Mouse (Mus musculus) embryonic facial prominence, embryonic 11.5 days (tissue): ENCODE measurements around the gene BC035044. TPM values are rescaled to one million over a fixed set of nuclear protein-coding genes. Genes with fewer than 3 reads are reported as not detected.

ENCODE experiments used
- ATAC-seq: fragments of 200-750 bp; cut with Nextera tagmentation; replicated peaks from 2 replicates; pipeline ENCODE4 v1.8.0; 2017; ENCODE audit warnings: low read depth; ENCODE audit not compliant: insufficient number of reproducible peaks, low FRiP score, low TSS enrichment
- DNase-seq: peaks from one replicate; pipeline ENCODE4 v3.0.0-alpha.2; 2015; ENCODE audit warnings: low spot score
- H3K27ac ChIP-seq: fragments of 300-500 bp; sonication (generic); replicated peaks from 2 replicates; pipeline ENCODE4 v1.5.1; 2014; ENCODE audit warnings: mild to moderate bottlenecking, low read depth, low read length, control low read depth
- H3K27me3 ChIP-seq: fragments of 300-500 bp; sonication (generic); 2 replicates; pipeline ENCODE4 v1.6.1; 2014; ENCODE audit warnings: mild to moderate bottlenecking, low read length, moderate library complexity, mixed read lengths; ENCODE audit not compliant: control insufficient read depth, insufficient read depth
- H3K36me3 ChIP-seq: fragments of 300-500 bp; sonication (generic); replicated peaks from 2 replicates; pipeline ENCODE4 v1.6.1; 2014; ENCODE audit warnings: low read depth, mild to moderate bottlenecking, low read length, moderate library complexity, mixed read lengths; ENCODE audit not compliant: control insufficient read depth, insufficient read depth
- H3K4me1 ChIP-seq: fragments of 300-500 bp; sonication (generic); 2 replicates; pipeline ENCODE4 v1.6.1; 2014; ENCODE audit warnings: low read length, mixed read lengths; ENCODE audit not compliant: control insufficient read depth, insufficient read depth
- H3K4me2 ChIP-seq: fragments of 300-500 bp; sonication (generic); 2 replicates; pipeline ENCODE4 v1.6.1; 2014; ENCODE audit warnings: low read depth, mild to moderate bottlenecking, control low read depth, low read length, moderate library complexity
- H3K4me3 ChIP-seq: fragments of 300-500 bp; sonication (generic); 2 replicates; pipeline ENCODE4 v1.5.1; 2014; ENCODE audit warnings: low read depth, low read length, control low read depth
- H3K9ac ChIP-seq: fragments of 300-500 bp; sonication (generic); replicated peaks from 2 replicates; pipeline ENCODE4 v1.6.1; 2014; ENCODE audit warnings: mild to moderate bottlenecking, control low read depth, low read length
- H3K9me3 ChIP-seq: fragments of 300-500 bp; sonication (generic); replicated peaks from 2 replicates; pipeline ENCODE4 v1.6.1; 2016; ENCODE audit warnings: mild to moderate bottlenecking, low read length, inconsistent platforms, mixed read lengths; ENCODE audit not compliant: control insufficient read depth
- WGBS: fragments of 180-500 bp; shearing (Covaris S2); extraction: QIAGEN DNeasy Blood & Tissue Kit; methylation state at CpG from one replicate; pipeline ENCODE4 v1.1.7; 2014; 5-methylcytosine and 5-hydroxymethylcytosine counted together
- polyA plus RNA-seq: library from polyadenylated mRNA; unstranded; fragments of >200 nt; fragmentation: Nextera tagmentation; extraction: Ambion mirVana; gene quantifications from 2 replicates; pipeline ENCODE4 v1.2.1, GENCODE M21; 2014

The BC035044 gene
- polyA plus RNA-seq, 1 experiment from 2014 or later = 1.2 TPM

GRCm38 (mm10) chr6:128845998-128846542 lies 44.9 kb downstream of the BC035044 start:
- H3K4me1 ChIP-seq = 0 out of 2 replicates have a peak, but pooled peaks cover 2% of the 10 kb centered on the region
- no peaks in the 10 kb centered on the region for H3K27me3 ChIP-seq
- H3K9me3 ChIP-seq = no peaks in the 10 kb centered on the region
- no peak overlapping the region for H3K4me3 ChIP-seq
- H3K27ac ChIP-seq = no peak overlapping the region
- DNase-seq (no peak), ATAC-seq (no peak)
- H3K36me3 ChIP-seq = no peaks in the 10 kb centered on the region
- no peak overlapping the region for H3K4me2 ChIP-seq
- WGBS = 65% methylated on average over 6 of the region's 9 CpGs
- H3K9ac ChIP-seq = no peak overlapping the region

DNA sequence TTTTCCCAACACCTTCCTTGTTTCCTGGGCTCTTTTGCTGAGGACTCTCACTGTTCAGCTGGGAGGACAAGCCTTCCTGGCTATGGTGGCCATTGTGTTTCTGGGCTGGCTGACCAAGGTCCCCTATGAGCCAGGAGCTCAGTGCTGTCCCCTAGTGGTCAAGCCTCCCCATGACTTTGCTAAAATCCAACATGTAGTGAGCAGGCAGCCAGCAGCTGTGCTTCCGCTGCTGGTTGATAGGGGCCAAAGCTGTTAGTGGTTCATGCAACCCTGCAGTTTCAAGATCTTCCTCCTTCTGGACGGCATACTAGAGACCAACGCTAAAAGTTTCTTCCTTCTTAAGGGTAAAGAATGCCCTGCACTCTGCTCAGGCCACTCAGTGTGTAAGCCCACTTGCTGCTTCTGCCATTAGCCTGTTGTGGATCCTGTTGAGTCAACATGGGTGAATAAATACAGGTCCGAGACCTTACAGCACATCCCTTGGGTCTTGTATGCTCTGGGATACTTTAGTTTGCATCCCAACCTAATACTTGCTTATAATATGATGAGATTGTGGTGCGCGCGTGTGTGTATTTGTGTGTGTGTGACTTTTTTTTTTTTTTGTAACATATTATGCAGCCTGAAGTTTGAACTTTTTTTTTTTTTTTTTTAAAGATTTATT lies 45.5 kb downstream of the BC035044 start:
- H3K4me2 ChIP-seq = no peak overlapping the region
- no peak; the same call in 1 of the 2 replicates for ATAC-seq

GRCm38 (mm10) chr6:128844586-128845080 lies 46.3 kb downstream of the BC035044 start:
- 82% methylated on average over 5 of the region's 5 CpGs for WGBS
- Histone ChIP-seq H3K36me3 (no peaks in the 10 kb centered on the region), H3K27me3 (no peaks in the 10 kb centered on the region), H3K4me3 (no peak overlapping the region), H3K4me1 (0 out of 2 replicates have a peak, but pooled peaks cover 2% of the 10 kb centered on the region), H3K4me2 (no peak overlapping the region), H3K9me3 (no peaks in the 10 kb centered on the region), H3K9ac (no peak overlapping the region), H3K27ac (no peak overlapping the region)
- DNase-seq (no peak), ATAC-seq (no peak)

More for the DNA sequence above, 45.5 kb downstream of the BC035044 start:
- no peak overlapping the region for H3K4me3 ChIP-seq
- no peak overlapping the region for H3K27ac ChIP-seq
- H3K9ac ChIP-seq = no peak overlapping the region
- DNase-seq = peak; percentile 95
- no peaks in the 10 kb centered on the region for H3K36me3 ChIP-seq
- no peaks in the 10 kb centered on the region for H3K27me3 ChIP-seq
- WGBS = 30% methylated on average over 7 of the region's 7 CpGs
- H3K9me3 ChIP-seq = no peaks in the 10 kb centered on the region
- 0 out of 2 replicates have a peak, but pooled peaks cover 2% of the 10 kb centered on the region for H3K4me1 ChIP-seq

DNA sequence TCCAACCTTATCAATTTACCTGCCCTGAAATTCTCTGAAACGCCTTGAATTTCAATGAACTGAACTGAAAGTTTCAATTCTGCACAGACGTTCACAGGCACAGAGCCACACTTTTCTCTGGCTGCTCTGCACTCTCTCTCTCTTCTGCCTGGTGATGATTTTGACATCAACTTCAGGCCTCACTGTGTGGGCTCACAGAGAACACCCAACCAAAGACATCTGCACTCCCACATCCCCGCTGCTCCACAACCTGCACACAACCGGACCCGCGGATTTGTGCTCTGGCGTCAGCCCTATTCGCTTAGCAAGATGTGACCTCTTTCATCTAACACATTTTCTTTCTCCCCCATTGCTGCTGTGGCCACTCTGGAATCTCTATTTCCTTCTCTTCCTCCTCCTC lies 46.8 kb downstream of the BC035044 start:
- Histone ChIP-seq H3K9me3 (no peaks in the 10 kb centered on the region), H3K4me3 (peak overlapping the region; percentile 81), H3K36me3 (no peaks in the 10 kb centered on the region), H3K4me2 (peak overlapping the region; percentile 30; the same call in 1 of the 2 replicates), H3K4me1 (0 out of 2 replicates have a peak, but pooled peaks cover 2% of the 10 kb centered on the region), H3K27ac (no peak overlapping the region), H3K27me3 (no peaks in the 10 kb centered on the region), H3K9ac (0 out of 2 replicates have a peak overlapping the region, but pooled peaks have one; percentile 18)
- DNase-seq (no peak), ATAC-seq (no peak)
- WGBS = 28% methylated on average over 8 of the region's 8 CpGs

- DNase-seq (peak; percentile 82), ATAC-seq (peak; percentile 45)
- H3K4me3 ChIP-seq = peak overlapping the region; percentile 81
- H3K4me2 ChIP-seq = peak overlapping the region; percentile 54
- H3K9ac ChIP-seq = peak overlapping the region; percentile 51
- no peaks in the 10 kb centered on the region for H3K27me3 ChIP-seq
- 0 out of 2 replicates have a peak, but pooled peaks cover 2% of the 10 kb centered on the region for H3K4me1 ChIP-seq
- no peaks in the 10 kb centered on the region for H3K36me3 ChIP-seq
- H3K9me3 ChIP-seq = no peaks in the 10 kb centered on the region
- H3K27ac ChIP-seq = peak overlapping the region; percentile 14; the same call in 1 of the 2 replicates
- WGBS = under 1% methylated on average over 22 of the region's 22 CpGs
These were observed 47.4 kb downstream of the BC035044 start for GRCm38 (mm10) chr6:128843479-128843992.

DNA sequence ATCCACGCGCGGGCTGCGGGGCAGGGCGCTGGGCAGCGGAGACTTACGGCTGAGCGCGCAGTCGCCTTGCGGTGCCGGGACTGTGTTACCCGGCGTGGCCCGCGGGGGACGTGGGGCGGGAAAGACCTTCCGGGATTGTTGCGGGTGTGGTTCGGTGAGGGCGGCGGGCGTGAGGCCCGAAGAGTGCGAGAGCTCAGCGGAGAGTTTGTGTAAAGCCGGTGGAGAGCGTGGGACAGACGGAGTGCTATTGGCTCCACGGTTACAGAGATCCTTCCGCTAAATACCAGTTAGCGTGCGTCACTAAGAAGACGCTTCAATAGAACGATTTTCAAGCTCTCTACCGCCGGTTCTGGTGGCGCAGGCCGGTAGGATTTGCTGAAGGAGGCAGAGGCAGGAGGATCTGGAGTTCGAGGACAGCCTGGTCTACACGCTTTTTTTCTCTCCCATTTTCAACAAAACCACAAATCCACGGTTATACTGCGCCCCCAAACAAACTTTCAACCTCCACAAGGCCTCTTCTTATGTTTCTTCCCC lies 47.9 kb downstream of the BC035044 start:
- peak; percentile 74 for ATAC-seq
- peak overlapping the region; percentile 83 for H3K9ac ChIP-seq
- H3K4me2 ChIP-seq = peak overlapping the region; percentile 64
- H3K36me3 ChIP-seq = no peaks in the 10 kb centered on the region
- DNase-seq = peak; percentile 96
- H3K9me3 ChIP-seq = no peaks in the 10 kb centered on the region
- 0 out of 2 replicates have a peak, but pooled peaks cover 2% of the 10 kb centered on the region for H3K4me1 ChIP-seq
- peak overlapping the region; percentile 56 for H3K27ac ChIP-seq
- H3K4me3 ChIP-seq = peak overlapping the region; percentile 81
- under 1% methylated on average over 44 of the region's 44 CpGs for WGBS
- H3K27me3 ChIP-seq = no peaks in the 10 kb centered on the region

GRCm38 (mm10) chr6:128842356-128842944 lies 48.5 kb downstream of the BC035044 start:
- Histone ChIP-seq H3K4me3 (peak overlapping the region; percentile 81), H3K36me3 (no peaks in the 10 kb centered on the region), H3K9me3 (no peaks in the 10 kb centered on the region), H3K4me1 (0 out of 2 replicates have a peak, but pooled peaks cover 2% of the 10 kb centered on the region), H3K4me2 (peak overlapping the region; percentile 64), H3K9ac (peak overlapping the region; percentile 83), H3K27me3 (no peaks in the 10 kb centered on the region), H3K27ac (peak overlapping the region; percentile 56)
- DNase-seq = peak; percentile 36
- ATAC-seq = no peak
- WGBS = under 1% methylated on average over 20 of the region's 20 CpGs
